Mouse (Mus musculus) kidney, adult 2 months (tissue): ENCODE measurements around the gene Pdhb.

Source experiments
- CTCF ChIP-seq: fragments of 200-500 bp; conservative IDR thresholded peaks from 2 replicates; pipeline ENCODE4 v1.5.1; 2011; ENCODE audit warnings: low read depth, mild to moderate bottlenecking, control low read depth, low read length, moderate library complexity, mixed read lengths; ENCODE audit not compliant: insufficient read depth, insufficient read length
- POLR2A ChIP-seq: fragments of 200-500 bp; IDR thresholded peaks from one replicate; pipeline ENCODE4 v1.6.1; 2011; ENCODE audit warnings: low read depth, low read length, control low read depth

DNA sequence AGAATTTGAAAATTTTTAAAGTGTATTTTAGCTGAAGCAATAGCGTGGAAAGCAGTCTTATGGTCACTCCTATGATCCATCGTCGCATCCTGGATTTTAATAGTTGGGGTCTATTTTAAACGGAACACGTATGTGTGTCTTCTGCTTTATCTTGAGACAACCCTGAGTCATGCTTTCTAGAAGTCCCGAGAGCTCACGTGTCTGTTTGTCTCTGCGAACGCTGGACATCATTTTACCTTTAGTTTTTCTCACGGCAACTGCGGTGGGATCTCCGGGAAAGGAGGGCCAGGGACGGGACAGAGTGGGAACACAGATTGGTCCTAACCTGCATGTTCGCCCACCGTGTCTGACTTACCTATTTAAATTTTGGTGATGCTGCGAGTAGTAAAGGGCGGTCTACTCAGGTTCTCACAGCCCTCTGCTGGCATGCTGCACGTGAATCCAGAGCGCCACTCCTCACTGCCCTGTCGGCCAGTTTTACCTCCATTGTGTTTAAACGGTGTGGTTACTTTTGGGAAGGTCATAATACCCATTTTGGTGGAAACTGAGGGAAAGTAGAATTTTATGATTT, 42.5 kb upstream of the Pdhb start:
- TF ChIP-seq CTCF: 0 out of 2 replicates have a peak, but pooled peaks have one; percentile 22
- no peak for TF ChIP-seq POLR2A
